Mouse (Mus musculus) testis, adult 2 months (tissue): Measurements from ENCODE around the gene Rnf24.

Source experiments
- CTCF ChIP-seq: fragments of 200-500 bp; IDR thresholded peaks from 2 replicates; pipeline ENCODE4 v1.5.1; 2012; ENCODE audit warnings: low read depth, mild to moderate bottlenecking, inconsistent platforms, low read length, moderate library complexity; ENCODE audit not compliant: control insufficient read depth, insufficient read depth, insufficient replicate concordance
- POLR2A ChIP-seq: fragments of 200-500 bp; IDR thresholded peaks from 2 replicates; pipeline ENCODE4 v1.6.1; 2012; ENCODE audit warnings: low read depth, mild to moderate bottlenecking, inconsistent platforms, low read length, moderate library complexity; ENCODE audit not compliant: control insufficient read depth

DNA sequence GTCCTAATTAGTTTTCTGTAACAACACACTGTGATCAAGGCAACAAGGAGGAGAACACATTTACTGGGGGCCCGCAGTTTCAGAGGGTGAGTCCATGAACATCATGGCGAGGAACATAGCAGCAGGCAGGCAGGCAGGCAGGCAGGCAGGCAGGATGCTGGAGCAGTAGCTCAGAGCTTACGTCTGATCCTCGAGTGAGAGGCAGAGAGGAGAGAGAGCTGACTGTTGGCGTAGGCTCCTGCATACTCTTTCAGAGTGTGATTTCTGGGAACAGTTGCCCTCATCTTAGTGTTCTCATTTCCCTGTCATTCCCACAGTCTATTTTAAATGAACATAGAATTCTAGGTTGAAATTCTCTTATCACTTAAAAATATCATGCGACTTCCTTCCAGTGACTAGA, 24.4 kb upstream of the Rnf24 start:
- TF ChIP-seq CTCF (no peak), POLR2A (no peak)
